Mouse (Mus musculus) MEL (cell line): Measurements from ENCODE around the gene Slc18a3. TPM values are rescaled to one million over a fixed set of nuclear protein-coding genes. Genes with fewer than 3 reads are reported as not detected.

Experiments
- DNase-seq: peaks from one replicate; pipeline ENCODE4 v3.0.0; 2011; ENCODE audit warnings: low read depth, low spot score
- H3K27ac ChIP-seq: 2 replicates; pipeline ENCODE4 v1.5.1; 2012; ENCODE audit warnings: low read depth, mild to moderate bottlenecking, control low read depth, low read length, moderate library complexity; ENCODE audit not compliant: control insufficient read depth
- H3K27me3 ChIP-seq, 2 experiments: fragments of 150-350 bp in 1 of 2; sonication (generic) in 1 of 2; 2 replicates each; pipeline ENCODE4 v1.6.1; 2012; ENCODE audit warnings: low read length in 2 of 2, mild to moderate bottlenecking in 2 of 2, improper control_type of control experiment in 1 of 2, moderate library complexity in 1 of 2; ENCODE audit not compliant: insufficient read depth in 2 of 2, control insufficient read depth in 1 of 2
- H3K36me3 ChIP-seq, 2 experiments: 2 replicates each; pipeline ENCODE4 v1.6.1; 2012 to 2014; ENCODE audit warnings: low read length in 2 of 2, improper control_type of control experiment in 1 of 2, inconsistent platforms in 1 of 2, mild to moderate bottlenecking in 1 of 2; ENCODE audit not compliant: insufficient read depth in 2 of 2, control insufficient read depth in 1 of 2
- H3K4me1 ChIP-seq, 2 experiments: fragments of 150-350 bp in 1 of 2; sonication (generic) in 1 of 2; 2 replicates each; pipeline ENCODE4 v1.6.1; 2012; ENCODE audit warnings: low read length in 2 of 2, improper control_type of control experiment in 1 of 2, mild to moderate bottlenecking in 1 of 2; ENCODE audit not compliant: insufficient read depth in 2 of 2, control insufficient read depth in 1 of 2
- H3K4me3 ChIP-seq, 2 experiments: fragments of 150-350 bp in 1 of 2; sonication (generic) in 1 of 2; 2 replicates each; pipeline ENCODE4 v1.5.1; 2012; ENCODE audit warnings: low read depth in 2 of 2, low read length in 2 of 2, mild to moderate bottlenecking in 2 of 2, moderate library complexity in 2 of 2, control low read depth in 1 of 2, improper control_type of control experiment in 1 of 2; ENCODE audit not compliant: control insufficient read depth in 1 of 2, insufficient read depth in 1 of 2
- H3K79me2 ChIP-seq: 2 replicates; pipeline ENCODE4 v1.6.1; 2012; ENCODE audit warnings: mild to moderate bottlenecking, low read length, moderate library complexity; ENCODE audit not compliant: control insufficient read depth, poor library complexity, insufficient read depth
- H3K9ac ChIP-seq: 2 replicates; pipeline ENCODE4 v1.6.1; 2012; ENCODE audit warnings: low read depth, mild to moderate bottlenecking, control low read depth, low read length, moderate library complexity; ENCODE audit not compliant: control insufficient read depth, poor library complexity, severe bottlenecking
- H3K9me3 ChIP-seq: fragments of 150-350 bp; sonication (generic); replicated peaks from 2 replicates; pipeline ENCODE4 v1.6.1; 2012; ENCODE audit warnings: mild to moderate bottlenecking, low read length, improper control_type of control experiment, moderate library complexity; ENCODE audit not compliant: insufficient read depth
- BHLHE40 ChIP-seq: IDR thresholded peaks from 2 replicates; pipeline ENCODE4 v1.6.1; 2012; ENCODE audit warnings: low read depth, mild to moderate bottlenecking, inconsistent platforms, low read length, improper control_type of control experiment, borderline replicate concordance
- CHD1 ChIP-seq: IDR thresholded peaks from 2 replicates; pipeline ENCODE4 v1.6.1; 2012; ENCODE audit warnings: low read depth, mild to moderate bottlenecking, inconsistent platforms, low read length, improper control_type of control experiment
- E2F4 ChIP-seq: IDR thresholded peaks from 2 replicates; pipeline ENCODE4 v1.6.1; 2011; ENCODE audit warnings: low read depth, low read length, improper control_type of control experiment, borderline replicate concordance
- ELF1 ChIP-seq: IDR thresholded peaks from 2 replicates; pipeline ENCODE4 v1.6.1; 2014; ENCODE audit warnings: low read depth, mild to moderate bottlenecking, inconsistent platforms, low read length, improper control_type of control experiment, moderate library complexity
- EP300 ChIP-seq, 2 experiments: IDR thresholded peaks; 2 replicates each; pipeline ENCODE4 v1.6.1; 2011; ENCODE audit warnings: improper control_type of control experiment in 2 of 2, low read length in 2 of 2, low read depth in 1 of 2, mild to moderate bottlenecking in 1 of 2
- ETS1 ChIP-seq: IDR thresholded peaks from 2 replicates; pipeline ENCODE4 v1.6.1; 2012; ENCODE audit warnings: low read depth, mild to moderate bottlenecking, inconsistent platforms, low read length, improper control_type of control experiment, moderate library complexity
- GABPA ChIP-seq: IDR thresholded peaks from 2 replicates; pipeline ENCODE4 v1.6.1; 2012; ENCODE audit warnings: low read depth, mild to moderate bottlenecking, inconsistent platforms, low read length, improper control_type of control experiment, moderate library complexity
- GATA1 ChIP-seq: IDR thresholded peaks from 2 replicates; pipeline ENCODE4 v1.6.1; 2011; ENCODE audit warnings: low read depth, low read length, improper control_type of control experiment
- HCFC1 ChIP-seq: IDR thresholded peaks from 2 replicates; pipeline ENCODE4 v1.6.1; 2012; ENCODE audit warnings: low read depth, mild to moderate bottlenecking, inconsistent platforms, low read length, improper control_type of control experiment, moderate library complexity
- JUND ChIP-seq: IDR thresholded peaks from 2 replicates; pipeline ENCODE4 v1.6.1; 2011; ENCODE audit warnings: low read depth, mild to moderate bottlenecking, improper control_type of control experiment, low read length
- KAT2A ChIP-seq: conservative IDR thresholded peaks from 2 replicates; pipeline ENCODE4 v1.6.1; 2012; ENCODE audit warnings: low read depth, low read length, improper control_type of control experiment, inconsistent platforms
- MXI1 ChIP-seq: IDR thresholded peaks from 2 replicates; pipeline ENCODE4 v1.6.1; 2011; ENCODE audit warnings: mild to moderate bottlenecking, low read depth, low read length, improper control_type of control experiment
- NELFE ChIP-seq: IDR thresholded peaks from 2 replicates; pipeline ENCODE4 v1.6.1; 2011; ENCODE audit warnings: low read depth, low read length, improper control_type of control experiment
- NRF1 ChIP-seq: IDR thresholded peaks from 2 replicates; pipeline ENCODE4 v1.6.1; 2014; ENCODE audit warnings: low read depth, mild to moderate bottlenecking, inconsistent platforms, low read length, improper control_type of control experiment, moderate library complexity; ENCODE audit not compliant: poor library complexity, insufficient read depth, severe bottlenecking
- POLR2A ChIP-seq, 2 experiments: IDR thresholded peaks; 2 replicates each; pipeline ENCODE4 v1.6.1; 2011 to 2012; ENCODE audit warnings: low read length in 2 of 2, mild to moderate bottlenecking in 2 of 2, control low read depth in 1 of 2, improper control_type of control experiment in 1 of 2, low read depth in 1 of 2, moderate library complexity in 1 of 2; ENCODE audit not compliant: control insufficient read depth in 1 of 2, insufficient read depth in 1 of 2, poor library complexity in 1 of 2
- POLR2AphosphoS2 ChIP-seq: IDR thresholded peaks from 2 replicates; pipeline ENCODE4 v1.6.1; 2011; ENCODE audit warnings: low read length, improper control_type of control experiment
- RAD21 ChIP-seq: IDR thresholded peaks from 2 replicates; pipeline ENCODE4 v1.6.1; 2011; ENCODE audit warnings: mild to moderate bottlenecking, low read depth, low read length, improper control_type of control experiment
- SIN3A ChIP-seq: IDR thresholded peaks from 2 replicates; pipeline ENCODE4 v1.6.1; 2012; ENCODE audit warnings: low read length, improper control_type of control experiment, inconsistent platforms
- SMC3 ChIP-seq: IDR thresholded peaks from 2 replicates; pipeline ENCODE4 v1.6.1; 2011; ENCODE audit warnings: low read depth, low read length, improper control_type of control experiment
- TBP ChIP-seq: IDR thresholded peaks from 2 replicates; pipeline ENCODE4 v1.8.0; 2011; ENCODE audit warnings: low read depth, low read length, improper control_type of control experiment
- TCF12 ChIP-seq: IDR thresholded peaks from 2 replicates; pipeline ENCODE4 v1.6.1; 2014; ENCODE audit warnings: low read depth, mild to moderate bottlenecking, inconsistent platforms, low read length, improper control_type of control experiment, moderate library complexity
- UBTF ChIP-seq: IDR thresholded peaks from 2 replicates; pipeline ENCODE4 v1.6.1; 2012; ENCODE audit warnings: low read depth, mild to moderate bottlenecking, inconsistent platforms, low read length, improper control_type of control experiment, moderate library complexity, borderline replicate concordance; ENCODE audit not compliant: insufficient read depth
- USF2 ChIP-seq, 2 experiments: IDR thresholded peaks; 2 replicates each; pipeline ENCODE4 v1.6.1; 2011 to 2012; ENCODE audit warnings: improper control_type of control experiment in 2 of 2, low read length in 2 of 2, borderline replicate concordance in 1 of 2, inconsistent platforms in 1 of 2, low read depth in 1 of 2, mild to moderate bottlenecking in 1 of 2; ENCODE audit not compliant: insufficient read depth in 1 of 2
- ZC3H11A ChIP-seq: IDR thresholded peaks from 2 replicates; pipeline ENCODE4 v1.6.1; 2012; ENCODE audit warnings: low read depth, mild to moderate bottlenecking, inconsistent platforms, low read length, improper control_type of control experiment
- ZKSCAN1 ChIP-seq: IDR thresholded peaks from 2 replicates; pipeline ENCODE4 v1.6.1; 2012; ENCODE audit warnings: low read depth, mild to moderate bottlenecking, inconsistent platforms, low read length, improper control_type of control experiment, moderate library complexity
- ZMIZ1 ChIP-seq: IDR thresholded peaks from 2 replicates; pipeline ENCODE4 v1.6.1; 2012; ENCODE audit warnings: low read depth, mild to moderate bottlenecking, inconsistent platforms, low read length, improper control_type of control experiment, moderate library complexity
- polyA plus RNA-seq, 2 experiments: library from polyadenylated mRNA; stranded (reverse) in 1 of 2; unstranded in 1 of 2; fragments of >175 nt in 1 of 2; fragments of >200 nt in 1 of 2; gene quantifications; 2 replicates each; pipeline versions ENCODE4 v1.2.1 to v1.2.4; 2012; ENCODE audit warnings: low replicate concordance in 2 of 2, low read depth in 1 of 2; ENCODE audit not compliant: insufficient read length in 2 of 2, insufficient read depth in 1 of 2, missing spikeins in 1 of 2
- total RNA-seq: library from RNA; depleted of rRNA; stranded (reverse); fragments of 300-350 nt; gene quantifications from 2 replicates; pipeline ENCODE4 v1.2.3, GENCODE M21; 2012

Slc18a3 gene
- total and polyA plus RNA-seq, 3 experiments, result not detected

GRCm38 (mm10) chr14:32423946-32424345 is 40.7 kb downstream of the Slc18a3 start:
- Histone ChIP-seq H3K9me3 (no peaks in the 10 kb centered on the region), H3K4me3 (no peak overlapping the region), H3K27me3 (peaks cover 0 to 2% of the 10 kb centered on the region in 2 experiments; a peak in 2 of 4 replicates), H3K79me2 (no peaks in the 10 kb centered on the region), H3K27ac (no peak overlapping the region), H3K4me1 (no peaks in the 10 kb centered on the region), H3K36me3 (no peaks in the 10 kb centered on the region), H3K9ac (no peak overlapping the region)
- DNase-seq, result no peak
- no peak for TF ChIP-seq POLR2A (IDR thresholded peaks at IDR 0.05; ENCODE audit: control insufficient read depth in 1 of 2, insufficient read depth in 1 of 2, low read depth in 1 of 2, low read length in 2 of 2, poor library complexity in 1 of 2)
- TF ChIP-seq TCF12, result no peak
- no peak for TF ChIP-seq SMC3
- no peak for TF ChIP-seq GATA1
- no peak for TF ChIP-seq POLR2AphosphoS2
- no peak for TF ChIP-seq ZMIZ1
- TF ChIP-seq NRF1, result no peak
- TF ChIP-seq BHLHE40, result no peak
- TF ChIP-seq EP300 (IDR thresholded peaks at IDR 0.05; ENCODE audit: low read depth in 1 of 2, low read length in 2 of 2), result no peak
- no peak for TF ChIP-seq ELF1
- TF ChIP-seq ZC3H11A, result no peak
- TF ChIP-seq UBTF, result no peak
- TF ChIP-seq KAT2A, result no peak
- TF ChIP-seq SIN3A, result no peak
- no peak for TF ChIP-seq CHD1
- TF ChIP-seq GABPA, result no peak
- no peak for TF ChIP-seq JUND
- no peak for TF ChIP-seq NELFE
- no peak for TF ChIP-seq TBP

GRCm38 (mm10) chr14:32418747-32419146 is 45.9 kb downstream of the Slc18a3 start:
- no peak overlapping the region for H3K27ac ChIP-seq
- H3K9me3 ChIP-seq, result no peaks in the 10 kb centered on the region
- TF ChIP-seq TCF12, result no peak
- no peak for TF ChIP-seq ZC3H11A
- TF ChIP-seq POLR2A (IDR thresholded peaks at IDR 0.05; ENCODE audit: control insufficient read depth in 1 of 2, insufficient read depth in 1 of 2, low read depth in 1 of 2, low read length in 2 of 2, poor library complexity in 1 of 2), result no peak
- TF ChIP-seq ETS1, result no peak
- TF ChIP-seq BHLHE40, result no peak
- TF ChIP-seq ZKSCAN1, result no peak
- TF ChIP-seq CHD1, result no peak
- no peak for TF ChIP-seq ELF1
- no peak for TF ChIP-seq RAD21
- no peak for TF ChIP-seq POLR2AphosphoS2
- no peak for TF ChIP-seq USF2 (IDR thresholded peaks at IDR 0.05; ENCODE audit: borderline replicate concordance in 1 of 2, insufficient read depth in 1 of 2, low read depth in 1 of 2, low read length in 2 of 2)
- TF ChIP-seq GABPA, result no peak
- no peak for TF ChIP-seq HCFC1
- TF ChIP-seq GATA1, result no peak
- TF ChIP-seq KAT2A, result no peak
- no peak for TF ChIP-seq NRF1
- no peak for TF ChIP-seq ZMIZ1
- TF ChIP-seq E2F4, result no peak
- no peak for TF ChIP-seq MXI1
- TF ChIP-seq, all 39 proteins: peak for 0
- Histone ChIP-seq H3K9ac (no peak overlapping the region), H3K27me3 (peaks cover 3% of the 10 kb centered on the region in 2 experiments; a peak in 2 of 4 replicates), H3K36me3 (no peaks in the 10 kb centered on the region), H3K4me3 (no peak overlapping the region), H3K4me1 (no peaks in the 10 kb centered on the region), H3K79me2 (no peaks in the 10 kb centered on the region)
- DNase-seq, result no peak
